8 mouse cellular contexts compared by ENCODE assay signal in genomic region chr14:103471806-103472553, GRCm38 (mm10). TPM values are rescaled to one million over a fixed set of nuclear protein-coding genes. Genes with fewer than 3 reads are reported as not detected.
A peak's percentile ranks its signal among the peaks of the same experiment; 100 is the strongest.
DNase-seq lines count a peak whose midpoint lies in the region; ATAC-seq and TF ChIP-seq lines count a peak whose summit lies in the region.

No protein-coding gene starts in this region.

- TF ChIP-seq POLR2A in kidney, adult 2 months (IDR thresholded peaks at IDR 0.05; ENCODE audit: low read depth, low read length): no peak

- H3K27me3 ChIP-seq in neural tube, embryonic 13.5 days: no peaks in the 10 kb centered on the region
- no peaks in the 10 kb centered on the region for H3K27me3 ChIP-seq in heart, postnatal 0 days (ENCODE audit: control insufficient read depth, insufficient read depth, low read length)
- no peaks in the 10 kb centered on the region for H3K27me3 ChIP-seq in kidney, adult 2 months (replicated peaks; ENCODE audit: control insufficient read depth, insufficient read depth, low read length)
- no peaks in the 10 kb centered on the region for H3K27me3 ChIP-seq in kidney, embryonic 14.5 days (ENCODE audit: control insufficient read depth, insufficient read depth, low read length)

- no peaks in the 10 kb centered on the region for H3K9me3 ChIP-seq in neural tube, embryonic 13.5 days
- H3K9me3 ChIP-seq in heart, postnatal 0 days (replicated peaks; ENCODE audit: control insufficient read depth, low read length): no peaks in the 10 kb centered on the region
- no peaks in the 10 kb centered on the region for H3K9me3 ChIP-seq in kidney, embryonic 14.5 days (ENCODE audit: control insufficient read depth, low read length)

- no peak for TF ChIP-seq CTCF in heart, postnatal 0 days (IDR thresholded peaks at IDR 0.05; ENCODE audit: low read depth)
- TF ChIP-seq CTCF in kidney, adult 2 months (conservative IDR thresholded peaks at IDR 0.05; ENCODE audit: insufficient read depth, insufficient read length, low read depth, low read length): no peak

- WGBS in neural tube, embryonic 13.5 days: 43% methylated on average over 7 of the region's 7 CpGs
- WGBS in heart, postnatal 0 days: 21% methylated on average over 7 of the region's 7 CpGs
- 46% methylated on average over 7 of the region's 7 CpGs for WGBS in kidney, adult 2 months
- WGBS in kidney, embryonic 14.5 days: 41% methylated on average over 7 of the region's 7 CpGs

- no peak for TF ChIP-seq EP300 in heart, postnatal 0 days (IDR thresholded peaks at IDR 0.05; ENCODE audit: low read depth)

- H3K9ac ChIP-seq in neural tube, embryonic 13.5 days: 0 out of 2 replicates have a peak overlapping the region, but pooled peaks have one; percentile 12
- no peak overlapping the region for H3K9ac ChIP-seq in heart, postnatal 0 days (replicated peaks; ENCODE audit: low read depth, low read length)
- H3K9ac ChIP-seq in kidney, embryonic 14.5 days (ENCODE audit: low read depth, low read length): no peak overlapping the region

- H3K4me3 ChIP-seq in neural tube, embryonic 13.5 days: no peak overlapping the region
- H3K4me3 ChIP-seq in heart, postnatal 0 days (ENCODE audit: low read depth, low read length): no peak overlapping the region
- no peak overlapping the region for H3K4me3 ChIP-seq in kidney, adult 2 months (ENCODE audit: insufficient read depth, low read depth, low read length)
- H3K4me3 ChIP-seq in kidney, embryonic 14.5 days (ENCODE audit: low read length): no peak overlapping the region

- H3K4me1 ChIP-seq in neural tube, embryonic 13.5 days (replicated peaks): peaks cover 16% of the 10 kb centered on the region
- peaks cover 8% of the 10 kb centered on the region; the same call in 1 of the 2 replicates for H3K4me1 ChIP-seq in heart, postnatal 0 days (ENCODE audit: control insufficient read depth, insufficient read depth)
- H3K4me1 ChIP-seq in kidney, adult 2 months (ENCODE audit: control insufficient read depth, insufficient read depth, low read length): no peaks in the 10 kb centered on the region
- H3K4me1 ChIP-seq in kidney, embryonic 14.5 days (ENCODE audit: control insufficient read depth, insufficient read depth, low read length): no peaks in the 10 kb centered on the region

- H3K36me3 ChIP-seq in neural tube, embryonic 13.5 days: no peaks in the 10 kb centered on the region
- no peaks in the 10 kb centered on the region for H3K36me3 ChIP-seq in heart, postnatal 0 days (replicated peaks; ENCODE audit: control insufficient read depth, insufficient read depth, low read length)
- no peaks in the 10 kb centered on the region for H3K36me3 ChIP-seq in kidney, adult 2 months (ENCODE audit: control insufficient read depth, insufficient read depth, low read length)
- no peaks in the 10 kb centered on the region for H3K36me3 ChIP-seq in kidney, embryonic 14.5 days (ENCODE audit: control insufficient read depth, insufficient read depth, low read length)

- DNase-seq in neural tube, embryonic 10.5 days (ENCODE audit: extremely low spot score, low spot score): no peak
- DNase-seq in cerebellum, postnatal 25 days: peak; percentile 82 to 91
- peak; percentile 60 for DNase-seq in heart, postnatal 0 days (ENCODE audit: low spot score)
- DNase-seq in left cerebral cortex, adult 18-20 months (ENCODE audit: low spot score in 2 of 2): peak; percentile 85 to 92
- no peak for DNase-seq in kidney, postnatal 36 days
- no peak for DNase-seq in kidney, adult 2 months

- H3K27ac ChIP-seq in neural tube, embryonic 13.5 days (replicated peaks): peak overlapping the region; percentile 52; the same call in 1 of the 2 replicates
- peak overlapping the region; percentile 27; the same call in 1 of the 2 replicates for H3K27ac ChIP-seq in heart, postnatal 0 days (ENCODE audit: low read depth)
- no peak overlapping the region for H3K27ac ChIP-seq in kidney, adult 2 months (ENCODE audit: insufficient read depth, low read depth, low read length)
- no peak overlapping the region for H3K27ac ChIP-seq in kidney, embryonic 14.5 days (ENCODE audit: low read depth, low read length)

- ATAC-seq in neural tube, embryonic 13.5 days (ENCODE audit: low read depth): peak; percentile 53
- peak; percentile 36 for ATAC-seq in heart, postnatal 0 days (ENCODE audit: insufficient read depth, low read depth)
- ATAC-seq in kidney, embryonic 14.5 days (ENCODE audit: low FRiP score, low TSS enrichment): no peak

- no peak overlapping the region for H3K4me2 ChIP-seq in neural tube, embryonic 13.5 days
- H3K4me2 ChIP-seq in heart, postnatal 0 days (ENCODE audit: low read depth, low read length): peak overlapping the region; percentile 14
- H3K4me2 ChIP-seq in kidney, embryonic 14.5 days (replicated peaks; ENCODE audit: low read depth, low read length): no peak overlapping the region

RNA-seq across cellular contexts. Expression of gene Scel, which starts 41.2 kb away (rescaled TPM):
- polyA plus RNA-seq in neural tube, embryonic 13.5 days (2015; fragmentation: Nextera tagmentation; extraction: Ambion mirVana): 0.07 and 0.19 TPM in 2 replicates
- 2.7 TPM in 1 of 2 replicates, not detected in the other for total RNA-seq in heart, postnatal 0 days (2014; rRNA removed; ENCODE audit: low replicate concordance)
- 0.05 and 0.14 TPM in 2 replicates for polyA plus RNA-seq in heart, postnatal 0 days (2015; fragmentation: Nextera tagmentation; extraction: Ambion mirVana)
- total RNA-seq in left cerebral cortex, adult 18-20 months (2021): 1 to 10 TPM; 1.4 to 2.1 TPM
- polyA plus RNA-seq in kidney, adult 2 months (2012; rRNA removed): 1.8 and 2.7 TPM in 2 replicates
- 1.2 and 2.0 TPM in 2 replicates for polyA plus RNA-seq in kidney, embryonic 14.5 days (2014; fragmentation: Nextera tagmentation; extraction: Ambion mirVana)

Comparison
In these comparisons a context has a peak if more than half of its experiments do, and no peak if none do; other contexts are left out.
1. H3K27ac ChIP-seq: peak in neural tube, embryonic 13.5 days (single experiment) and heart, postnatal 0 days (single experiment); none in kidney, adult 2 months (single experiment) and kidney, embryonic 14.5 days (single experiment).
2. DNase-seq: peak in cerebellum, postnatal 25 days (2 of 2), heart, postnatal 0 days (single experiment) and left cerebral cortex, adult 18-20 months (2 of 2); none in neural tube, embryonic 10.5 days (single experiment), kidney, postnatal 36 days (0 of 2) and kidney, adult 2 months (single experiment).